Mouse (Mus musculus) hindbrain, embryonic 13.5 days (tissue): ENCODE results near the gene Dzip1. TPM values are rescaled to one million over a fixed set of nuclear protein-coding genes. Genes with fewer than 3 reads are reported as not detected.

Experiments used
- ATAC-seq: fragments of 200-750 bp; cut with Nextera tagmentation; 2 replicates; pipeline ENCODE4 v1.8.0; 2017; ENCODE audit warnings: moderate TSS enrichment; ENCODE audit not compliant: low FRiP score
- H3K27ac ChIP-seq: fragments of 300-500 bp; sonication (generic); 2 replicates; pipeline ENCODE4 v1.5.1; 2015; ENCODE audit warnings: inconsistent platforms, mild to moderate bottlenecking, moderate library complexity
- H3K27me3 ChIP-seq: fragments of 300-500 bp; sonication (generic); 2 replicates; pipeline ENCODE4 v1.6.1; 2015; ENCODE audit warnings: mild to moderate bottlenecking, inconsistent platforms
- H3K36me3 ChIP-seq: fragments of 300-500 bp; sonication (generic); 2 replicates; pipeline ENCODE4 v1.6.1; 2015; ENCODE audit warnings: mild to moderate bottlenecking, inconsistent platforms
- H3K4me1 ChIP-seq: fragments of 300-500 bp; sonication (generic); replicated peaks from 2 replicates; pipeline ENCODE4 v1.6.1; 2015; ENCODE audit warnings: inconsistent platforms
- H3K4me2 ChIP-seq: fragments of 300-500 bp; sonication (generic); 2 replicates; pipeline ENCODE4 v1.6.1; 2015; ENCODE audit warnings: inconsistent platforms, mild to moderate bottlenecking, moderate library complexity
- H3K4me3 ChIP-seq: fragments of 300-500 bp; sonication (generic); 2 replicates; pipeline ENCODE4 v1.5.1; 2015; ENCODE audit warnings: mild to moderate bottlenecking, inconsistent platforms
- H3K9ac ChIP-seq: fragments of 300-500 bp; sonication (generic); 2 replicates; pipeline ENCODE4 v1.6.1; 2015; ENCODE audit warnings: mild to moderate bottlenecking, inconsistent platforms
- H3K9me3 ChIP-seq: fragments of 300-500 bp; sonication (generic); 2 replicates; pipeline ENCODE4 v1.6.1; 2016; ENCODE audit warnings: inconsistent platforms
- WGBS: fragments of 180-500 bp; shearing (Covaris S2); methylation state at CpG from one replicate; pipeline ENCODE4 v1.1.7; 2015; 5-methylcytosine and 5-hydroxymethylcytosine counted together
- polyA plus RNA-seq: library from polyadenylated mRNA; unstranded; fragments of >200 nt; fragmentation: Nextera tagmentation; extraction: Ambion mirVana; gene quantifications from 2 replicates; pipeline ENCODE4 v1.2.1, GENCODE M21; 2015

Dzip1 gene
- 56.3 and 57.0 TPM in 2 replicates for polyA plus RNA-seq

DNA sequence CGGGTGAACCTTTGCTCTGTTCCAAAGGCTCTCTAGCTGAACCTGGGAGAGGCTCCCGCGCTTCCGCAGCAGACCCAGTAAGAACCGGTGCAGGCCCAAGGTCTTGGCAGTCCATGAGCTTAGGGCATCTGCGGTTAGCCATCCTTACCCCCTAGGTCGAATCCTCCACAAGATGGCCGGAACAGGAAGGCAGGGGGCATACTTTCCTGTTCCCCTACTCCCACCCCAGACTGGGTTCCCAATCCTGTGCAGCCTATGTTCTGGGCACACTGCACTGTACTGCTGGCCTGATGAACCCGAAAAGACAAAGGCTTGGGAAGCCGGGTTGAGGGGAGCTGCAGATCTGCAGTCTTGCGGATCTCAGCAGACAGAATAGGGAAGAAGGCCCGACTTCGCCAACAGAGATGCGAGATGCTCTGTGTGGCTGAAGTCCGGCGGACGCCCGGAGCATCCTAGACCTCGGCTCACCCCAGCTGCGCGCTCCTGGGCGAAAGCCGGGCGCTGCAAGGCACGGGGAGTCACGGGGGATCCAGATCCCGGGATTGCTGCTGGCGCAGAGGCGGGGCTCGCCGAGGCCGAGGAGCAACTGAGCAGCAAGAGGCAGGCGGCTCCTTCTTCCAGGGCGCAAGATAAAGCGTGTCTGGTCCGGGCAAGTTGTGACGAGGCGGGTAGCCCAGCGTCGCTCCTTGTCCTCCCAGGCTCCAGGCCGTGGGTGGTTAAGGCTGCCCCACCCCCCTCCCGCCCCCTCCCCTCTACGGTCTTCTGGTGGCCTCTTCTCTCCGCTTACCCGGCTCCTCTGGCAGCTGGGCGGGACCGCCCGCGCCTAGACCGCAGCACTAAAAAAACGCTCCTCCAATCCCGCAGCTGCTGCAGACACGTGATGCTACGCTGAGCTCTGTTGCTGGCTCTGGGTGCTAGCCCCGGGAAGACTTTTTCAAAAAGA lies at the start of gene Dzip1:
Dzip1 (minus strand) TSS at position 788 of the 943 bp plus-strand sequence.
- peaks cover 51% of the 10 kb centered on the region for H3K4me1 ChIP-seq
- whole genome bisulfite sequencing: under 1% methylated on average over 55 of the region's 55 CpGs

DNA sequence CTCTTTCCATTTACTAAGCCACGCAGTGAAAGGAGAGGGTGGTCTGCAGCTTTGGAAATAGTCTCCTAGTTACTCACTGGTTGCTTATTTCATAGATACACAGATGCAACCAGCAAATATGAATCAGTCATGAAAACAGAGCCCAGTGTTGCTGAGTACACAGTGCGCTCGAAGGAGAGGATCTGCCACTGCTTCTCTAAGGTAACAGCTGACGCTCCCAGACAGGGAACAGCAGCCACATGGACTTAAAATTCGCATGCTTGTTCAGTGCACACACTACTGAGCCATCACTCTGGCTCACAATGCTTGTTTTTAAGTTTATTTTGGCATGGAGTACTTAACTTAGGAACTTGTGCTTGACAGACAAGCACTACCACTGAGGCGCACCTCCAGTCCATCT lies 47.0 kb upstream of the Dzip1 start:
- Histone ChIP-seq H3K4me2 (no peak overlapping the region), H3K27ac (no peak overlapping the region), H3K4me3 (no peak overlapping the region), H3K9ac (no peak overlapping the region), H3K9me3 (no peaks in the 10 kb centered on the region), H3K27me3 (no peaks in the 10 kb centered on the region), H3K4me1 (no peaks in the 10 kb centered on the region), H3K36me3 (peaks cover 89% of the 10 kb centered on the region)
- no peak for ATAC-seq
- 96% methylated on average over 6 of the region's 6 CpGs for WGBS

More for the DNA sequence above, at the start of gene Dzip1:
- ATAC-seq: peak; percentile 94
- Histone ChIP-seq H3K27me3 (no peaks in the 10 kb centered on the region), H3K9ac (peak within 1 kb of the TSS; percentile 92), H3K36me3 (no peaks in the 10 kb centered on the region), H3K9me3 (no peaks in the 10 kb centered on the region), H3K4me2 (peak within 1 kb of the TSS; percentile 96), H3K4me3 (peak within 1 kb of the TSS; percentile 75), H3K27ac (peak within 1 kb of the TSS; percentile 96)

DNA sequence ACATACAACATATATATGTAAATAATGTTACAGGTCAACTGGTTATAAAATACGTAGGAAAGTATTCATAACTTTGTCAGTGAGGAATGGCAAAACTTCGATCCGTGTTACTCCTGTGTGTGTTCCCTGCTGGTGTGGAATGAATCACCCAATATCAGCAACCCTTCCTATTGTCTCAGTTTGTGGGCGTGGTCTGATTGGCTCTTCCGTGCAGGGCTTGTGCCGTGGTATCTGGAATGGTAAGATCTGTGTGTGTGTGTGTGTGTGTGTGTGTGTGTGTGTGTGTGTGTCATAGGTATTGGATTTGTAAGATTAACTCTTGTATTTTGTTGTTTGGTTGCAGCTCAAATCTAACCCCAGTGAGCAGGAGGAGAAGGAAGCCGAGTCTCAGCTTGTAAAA lies 42.4 kb upstream of the Dzip1 start:
- no peak for ATAC-seq
- Histone ChIP-seq H3K4me2 (no peak overlapping the region), H3K4me3 (no peak overlapping the region), H3K4me1 (no peaks in the 10 kb centered on the region), H3K9me3 (no peaks in the 10 kb centered on the region), H3K27ac (no peak overlapping the region), H3K9ac (no peak overlapping the region), H3K36me3 (peaks cover 47% of the 10 kb centered on the region), H3K27me3 (no peaks in the 10 kb centered on the region)
- 81% methylated on average over 7 of the region's 7 CpGs for WGBS

- no peak for ATAC-seq
- no peak overlapping the region for H3K27ac ChIP-seq
- 91% methylated on average over 4 of the region's 4 CpGs for WGBS
- no peak overlapping the region for H3K4me2 ChIP-seq
- no peaks in the 10 kb centered on the region for H3K9me3 ChIP-seq
- peaks cover 43% of the 10 kb centered on the region for H3K36me3 ChIP-seq
- no peak overlapping the region for H3K4me3 ChIP-seq
- no peaks in the 10 kb centered on the region for H3K4me1 ChIP-seq
- no peaks in the 10 kb centered on the region for H3K27me3 ChIP-seq
- no peak overlapping the region for H3K9ac ChIP-seq
Measured at GRCm38 (mm10) chr14:118965356-118966000, 40.2 kb upstream of the Dzip1 start.

DNA sequence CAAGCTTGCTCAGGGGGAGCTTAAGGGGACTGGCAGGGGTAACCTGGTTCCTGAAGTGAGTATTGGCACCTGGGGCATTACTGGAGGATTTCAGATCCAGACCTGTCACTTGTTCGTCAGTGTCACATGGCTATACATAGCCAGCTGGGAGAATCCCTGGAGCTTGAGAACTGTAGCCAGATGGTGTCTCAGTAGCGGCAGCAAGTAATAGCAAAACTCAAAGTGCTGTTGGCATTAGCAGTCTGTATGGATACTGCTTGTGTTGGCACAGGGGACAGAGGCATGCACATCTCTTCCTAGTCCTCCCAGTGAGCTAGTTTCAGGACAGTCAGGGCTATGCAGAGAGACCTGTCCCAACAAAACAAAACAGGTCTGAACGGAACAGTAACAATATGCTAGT lies 32.8 kb upstream of the Dzip1 start:
- Histone ChIP-seq H3K4me3 (no peak overlapping the region), H3K36me3 (peaks cover 60% of the 10 kb centered on the region), H3K4me2 (no peak overlapping the region), H3K9me3 (no peaks in the 10 kb centered on the region), H3K4me1 (no peaks in the 10 kb centered on the region), H3K27ac (no peak overlapping the region), H3K9ac (no peak overlapping the region), H3K27me3 (no peaks in the 10 kb centered on the region)
- WGBS: 78% methylated on average over 3 of the region's 3 CpGs
- no peak for ATAC-seq

DNA sequence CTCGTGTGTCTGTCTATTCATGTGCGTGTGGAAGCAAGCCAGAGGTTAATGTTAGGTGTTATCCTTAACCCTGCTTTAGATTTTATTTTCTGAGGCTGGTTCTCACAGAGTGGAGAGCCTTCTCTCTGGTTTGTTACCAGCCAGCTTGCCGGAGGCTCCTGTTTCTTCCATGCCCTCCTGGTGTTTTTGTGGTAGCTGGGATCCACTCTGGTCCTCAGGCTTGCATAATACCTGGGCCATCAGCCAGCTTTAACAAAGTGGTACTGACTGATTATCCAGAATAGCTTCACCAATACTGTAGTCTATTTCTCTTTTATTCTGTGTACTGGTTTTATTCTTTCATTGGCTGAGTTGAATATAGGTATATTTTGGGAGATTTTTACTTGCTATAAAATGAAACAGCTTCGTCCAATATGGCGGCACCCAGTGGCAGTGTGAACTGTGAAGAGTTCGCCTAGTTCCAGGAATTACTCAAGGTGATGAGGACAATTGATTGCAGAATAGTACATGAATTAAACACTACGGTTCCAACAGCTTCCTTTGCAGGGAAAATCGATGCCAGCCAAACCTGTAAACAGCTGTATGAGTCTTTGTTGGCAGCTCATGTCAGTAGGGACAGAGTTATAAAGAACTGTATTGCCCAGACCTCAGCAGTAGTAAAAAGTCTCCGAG lies 26.8 kb upstream of the Dzip1 start:
- H3K27me3 ChIP-seq: no peaks in the 10 kb centered on the region

GRCm38 (mm10) chr14:118948841-118949240 lies 23.6 kb upstream of the Dzip1 start:
- Histone ChIP-seq H3K4me3 (no peak overlapping the region), H3K27ac (no peak overlapping the region), H3K9me3 (no peaks in the 10 kb centered on the region), H3K4me1 (0 out of 2 replicates have a peak, but pooled peaks cover 3% of the 10 kb centered on the region), H3K9ac (no peak overlapping the region), H3K36me3 (peaks cover 6% of the 10 kb centered on the region; the same call in 1 of the 2 replicates), H3K4me2 (no peak overlapping the region), H3K27me3 (no peaks in the 10 kb centered on the region)
- WGBS: 79% methylated on average over 1 of the region's 1 CpGs
- no peak for ATAC-seq

More for the DNA sequence above, 26.8 kb upstream of the Dzip1 start:
- H3K4me1 ChIP-seq: 0 out of 2 replicates have a peak, but pooled peaks cover 3% of the 10 kb centered on the region
- no peak overlapping the region for H3K4me3 ChIP-seq
- 94% methylated on average over 9 of the region's 9 CpGs for WGBS
- H3K27ac ChIP-seq: no peak overlapping the region
- peaks cover 20% of the 10 kb centered on the region for H3K36me3 ChIP-seq
- no peaks in the 10 kb centered on the region for H3K9me3 ChIP-seq
- no peak overlapping the region for H3K4me2 ChIP-seq
- ATAC-seq: no peak
- H3K9ac ChIP-seq: no peak overlapping the region

DNA sequence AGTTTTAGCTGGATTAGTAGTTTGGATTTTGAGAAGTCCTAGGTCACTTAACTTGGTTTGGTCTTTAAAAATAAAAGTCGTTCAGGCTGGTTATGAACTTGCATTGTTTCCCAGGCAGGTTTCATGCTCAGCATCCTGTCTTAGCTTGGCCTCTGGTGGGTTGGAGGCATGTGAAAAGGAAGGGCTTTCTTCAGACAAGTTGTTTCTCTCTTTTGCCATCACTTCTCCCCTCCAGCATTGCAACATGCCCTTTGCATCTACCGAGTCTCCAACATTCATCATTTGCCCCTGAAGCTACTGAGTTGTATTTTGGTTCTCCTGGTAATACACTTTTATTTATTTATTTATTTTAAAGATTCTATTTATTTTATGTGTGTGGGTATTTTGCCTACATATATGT lies 19.4 kb upstream of the Dzip1 start:
- WGBS: 85% methylated on average over 2 of the region's 2 CpGs
- no peak overlapping the region for H3K27ac ChIP-seq
- H3K9ac ChIP-seq: no peak overlapping the region
- no peak overlapping the region for H3K4me2 ChIP-seq
- no peaks in the 10 kb centered on the region for H3K9me3 ChIP-seq
- ATAC-seq: no peak
- no peak overlapping the region for H3K4me3 ChIP-seq
- H3K27me3 ChIP-seq: no peaks in the 10 kb centered on the region
- no peaks in the 10 kb centered on the region for H3K36me3 ChIP-seq
- H3K4me1 ChIP-seq: peaks cover 17% of the 10 kb centered on the region

GRCm38 (mm10) chr14:118942076-118942475 lies 16.8 kb upstream of the Dzip1 start:
- peaks cover 28% of the 10 kb centered on the region for H3K4me1 ChIP-seq
- no peaks in the 10 kb centered on the region for H3K36me3 ChIP-seq
- no peak overlapping the region; the same call in 1 of the 2 replicates for H3K27ac ChIP-seq
- H3K9me3 ChIP-seq: no peaks in the 10 kb centered on the region
- ATAC-seq: no peak
- H3K27me3 ChIP-seq: no peaks in the 10 kb centered on the region
- H3K4me3 ChIP-seq: no peak overlapping the region
- H3K9ac ChIP-seq: peak overlapping the region; percentile 51; the same call in 1 of the 2 replicates
- WGBS: 38% methylated on average over 12 of the region's 12 CpGs
- H3K4me2 ChIP-seq: no peak overlapping the region

GRCm38 (mm10) chr14:118940796-118941495 lies 15.7 kb upstream of the Dzip1 start:
- Histone ChIP-seq H3K4me1 (peaks cover 33% of the 10 kb centered on the region), H3K4me3 (no peak overlapping the region), H3K9ac (no peak overlapping the region), H3K27ac (no peak overlapping the region), H3K27me3 (no peaks in the 10 kb centered on the region), H3K9me3 (no peaks in the 10 kb centered on the region), H3K4me2 (no peak overlapping the region), H3K36me3 (no peaks in the 10 kb centered on the region)
- ATAC-seq: no peak
- 76% methylated on average over 4 of the region's 4 CpGs for WGBS

DNA sequence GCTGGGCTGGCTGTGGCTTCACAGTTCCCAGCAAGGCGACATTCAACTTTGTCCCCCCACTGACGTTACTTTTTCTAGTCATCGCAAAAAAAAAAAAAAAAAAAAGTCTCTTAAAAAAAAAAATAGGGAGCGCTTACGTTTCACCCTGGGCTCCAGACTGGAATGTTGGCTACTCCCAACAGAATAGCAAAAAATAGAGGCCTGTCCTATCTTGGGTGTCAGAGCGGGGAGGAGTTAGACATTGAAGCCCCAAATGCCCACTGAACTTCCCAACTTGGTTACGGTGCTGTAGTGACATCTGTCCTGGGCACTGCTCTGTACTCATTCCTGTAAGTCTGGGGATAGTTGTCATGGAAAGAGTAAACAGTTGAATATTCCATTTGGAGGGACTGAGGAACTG lies 13.3 kb upstream of the Dzip1 start:
- H3K27ac ChIP-seq: peak overlapping the region; percentile 92
- WGBS: under 1% methylated on average over 7 of the region's 7 CpGs
- H3K4me1 ChIP-seq: peaks cover 33% of the 10 kb centered on the region

More for the DNA sequence above, 13.3 kb upstream of the Dzip1 start:
- ATAC-seq: no peak
- peak overlapping the region; percentile 67 for H3K4me2 ChIP-seq
- no peaks in the 10 kb centered on the region; the same call in 1 of the 2 replicates for H3K27me3 ChIP-seq
- no peaks in the 10 kb centered on the region for H3K9me3 ChIP-seq
- H3K9ac ChIP-seq: peak overlapping the region; percentile 94
- no peaks in the 10 kb centered on the region for H3K36me3 ChIP-seq
- H3K4me3 ChIP-seq: peak overlapping the region; percentile 95
